Mouse (Mus musculus) testis, adult 2 months (tissue): ENCODE data around the gene Armt1. TPM values are rescaled to one million over a fixed set of nuclear protein-coding genes. Genes with fewer than 3 reads are reported as not detected.

Source experiments
- H3K27ac ChIP-seq: fragments of 200-500 bp; 2 replicates; pipeline ENCODE4 v1.5.1; 2012; ENCODE audit warnings: low read depth, low read length; ENCODE audit not compliant: control insufficient read depth, insufficient read depth
- H3K27me3 ChIP-seq: fragments of 200-500 bp; 2 replicates; pipeline ENCODE4 v1.6.1; 2012; ENCODE audit warnings: mild to moderate bottlenecking, low read length, moderate library complexity; ENCODE audit not compliant: control insufficient read depth, insufficient read depth
- H3K36me3 ChIP-seq: fragments of 200-500 bp; 2 replicates; pipeline ENCODE4 v1.6.1; 2012; ENCODE audit warnings: mild to moderate bottlenecking, low read length; ENCODE audit not compliant: control insufficient read depth, insufficient read depth
- H3K4me1 ChIP-seq: fragments of 200-500 bp; 2 replicates; pipeline ENCODE4 v1.6.1; 2012; ENCODE audit warnings: low read length; ENCODE audit not compliant: control insufficient read depth, insufficient read depth
- H3K4me3 ChIP-seq: fragments of 200-500 bp; 2 replicates; pipeline ENCODE4 v1.5.1; 2012; ENCODE audit warnings: low read depth, mild to moderate bottlenecking, low read length, moderate library complexity, mixed read lengths; ENCODE audit not compliant: control insufficient read depth
- CTCF ChIP-seq: fragments of 200-500 bp; IDR thresholded peaks from 2 replicates; pipeline ENCODE4 v1.5.1; 2012; ENCODE audit warnings: low read depth, mild to moderate bottlenecking, inconsistent platforms, low read length, moderate library complexity; ENCODE audit not compliant: control insufficient read depth, insufficient read depth, insufficient replicate concordance
- POLR2A ChIP-seq: fragments of 200-500 bp; IDR thresholded peaks from 2 replicates; pipeline ENCODE4 v1.6.1; 2012; ENCODE audit warnings: low read depth, mild to moderate bottlenecking, inconsistent platforms, low read length, moderate library complexity; ENCODE audit not compliant: control insufficient read depth
- polyA plus RNA-seq: library from polyadenylated mRNA; depleted of rRNA; stranded (reverse); fragments of >200 nt; gene quantifications from 2 replicates; pipeline ENCODE4 v1.2.3, GENCODE M21; 2012

The Armt1 gene
- polyA plus RNA-seq, 1 experiment: 58.6 TPM

DNA sequence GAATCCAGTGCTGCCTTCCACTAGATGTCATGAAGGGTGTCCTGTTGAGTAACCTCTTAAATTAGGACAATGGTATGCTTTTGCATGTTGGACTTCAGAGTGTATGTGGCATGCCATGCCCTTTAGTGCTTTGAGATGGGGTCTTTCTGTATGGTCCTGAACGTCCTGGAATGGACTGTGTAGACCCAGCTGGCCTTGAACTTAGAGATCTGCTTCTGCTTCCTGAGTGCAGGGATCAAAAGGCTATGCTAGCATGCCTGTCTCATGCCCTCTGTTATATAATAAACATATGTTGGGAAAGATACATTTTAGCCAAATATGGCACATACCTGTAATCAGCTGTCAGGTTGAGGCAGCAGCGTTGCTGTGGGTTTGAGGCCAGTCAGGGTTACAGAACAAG is 41.7 kb upstream of the Armt1 start:
- H3K4me3 ChIP-seq: no peak overlapping the region
- no peak overlapping the region for H3K27ac ChIP-seq
- H3K4me1 ChIP-seq: peaks cover 11% of the 10 kb centered on the region
- H3K27me3 ChIP-seq: no peaks in the 10 kb centered on the region
- no peak for TF ChIP-seq POLR2A
- TF ChIP-seq CTCF: no peak
- H3K36me3 ChIP-seq: no peaks in the 10 kb centered on the region

DNA sequence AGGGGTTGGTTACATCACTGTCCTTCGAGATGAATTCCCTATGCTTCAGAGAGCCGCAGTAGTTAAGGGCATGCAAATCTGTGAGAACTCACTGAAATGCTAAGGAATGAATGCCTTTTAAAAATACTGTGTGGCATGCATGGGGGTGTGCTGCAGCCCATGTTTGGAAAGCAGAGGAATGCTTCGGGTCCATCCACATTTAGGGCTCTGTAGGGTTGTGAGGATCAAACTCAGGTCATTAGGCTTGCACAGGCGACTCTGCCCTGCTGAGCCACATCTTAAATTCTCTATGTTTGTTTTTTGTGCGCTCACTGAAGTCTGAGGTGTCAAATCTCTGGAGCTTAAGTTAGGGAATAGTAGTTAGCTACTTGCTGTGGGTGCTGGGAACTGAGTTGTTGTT is 41.2 kb upstream of the Armt1 start:
- Histone ChIP-seq H3K4me3 (no peak overlapping the region), H3K36me3 (no peaks in the 10 kb centered on the region), H3K27me3 (no peaks in the 10 kb centered on the region), H3K27ac (no peak overlapping the region), H3K4me1 (peaks cover 11% of the 10 kb centered on the region)
- no peak for TF ChIP-seq POLR2A
- no peak for TF ChIP-seq CTCF

DNA sequence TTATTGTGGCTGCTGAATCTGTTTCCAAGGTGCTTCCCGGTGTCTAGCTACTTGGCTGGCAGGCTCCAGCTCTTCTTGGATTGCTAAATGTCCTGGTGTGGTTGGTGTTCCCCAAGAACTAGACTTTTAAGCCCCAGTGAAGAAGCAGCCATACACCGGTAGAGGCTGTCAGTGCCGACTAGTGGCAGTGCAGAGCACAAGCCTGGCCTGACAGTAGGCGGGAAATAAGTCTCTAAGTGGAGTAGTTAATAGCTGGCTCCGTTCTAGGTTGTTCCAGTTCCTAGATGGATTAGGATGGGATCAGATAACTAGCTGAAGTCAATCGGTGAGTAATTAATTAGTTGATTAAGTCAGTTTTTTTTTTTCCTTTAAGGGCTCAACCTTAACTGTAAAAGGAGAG is 40.4 kb upstream of the Armt1 start:
- Histone ChIP-seq H3K4me3 (no peak overlapping the region), H3K36me3 (no peaks in the 10 kb centered on the region)

DNA sequence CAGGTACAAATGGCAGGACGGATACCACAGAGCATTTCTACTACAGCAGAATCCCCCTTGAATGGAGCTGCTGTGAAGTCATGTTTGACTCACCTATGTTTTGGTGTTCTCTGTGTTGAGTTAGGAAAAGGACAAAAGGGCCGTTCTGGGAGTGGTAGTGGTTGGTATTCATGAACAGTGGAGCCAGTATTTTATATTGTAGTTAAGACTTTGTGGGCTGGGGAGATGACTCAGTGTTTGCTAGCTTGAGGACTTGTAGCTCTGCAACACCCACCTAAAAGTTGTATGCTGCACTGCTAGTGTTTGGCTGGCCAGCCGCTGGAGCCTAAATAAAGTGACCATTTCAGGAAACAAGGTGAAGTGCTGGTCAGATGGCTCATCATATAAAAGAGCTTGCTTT is 36.9 kb upstream of the Armt1 start:
- no peaks in the 10 kb centered on the region for H3K36me3 ChIP-seq
- H3K4me1 ChIP-seq: no peaks in the 10 kb centered on the region; the same call in 1 of the 2 replicates
- H3K4me3 ChIP-seq: no peak overlapping the region
- TF ChIP-seq CTCF (no peak), POLR2A (no peak)
- H3K27me3 ChIP-seq: no peaks in the 10 kb centered on the region
- no peak overlapping the region for H3K27ac ChIP-seq

More for the DNA sequence above, 40.4 kb upstream of the Armt1 start:
- TF ChIP-seq POLR2A: no peak
- peak; percentile 35; the same call in 1 of the 2 replicates for TF ChIP-seq CTCF
- no peak overlapping the region; the same call in 1 of the 2 replicates for H3K27ac ChIP-seq
- no peaks in the 10 kb centered on the region for H3K27me3 ChIP-seq
- peaks cover 8% of the 10 kb centered on the region for H3K4me1 ChIP-seq

DNA sequence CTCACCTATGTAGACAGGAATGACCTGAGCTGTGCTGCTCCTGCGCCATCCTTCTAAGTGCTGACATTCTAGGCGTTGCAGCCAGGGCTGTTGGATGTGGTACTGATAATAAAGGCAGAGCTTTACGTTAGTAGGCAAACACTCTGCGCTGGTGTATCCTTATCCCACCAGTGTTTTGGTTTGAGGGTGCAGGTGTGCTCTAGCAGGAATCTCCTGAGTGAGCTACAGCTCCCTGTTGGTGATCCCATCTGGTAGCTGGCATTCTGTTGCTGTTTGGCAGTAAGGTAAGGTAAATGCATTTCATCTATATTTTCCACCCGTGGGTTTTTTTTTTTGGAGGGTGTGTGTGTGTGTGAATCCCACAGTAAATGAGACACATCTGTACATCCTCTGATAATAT is 34.2 kb upstream of the Armt1 start:
- Histone ChIP-seq H3K36me3 (no peaks in the 10 kb centered on the region), H3K27me3 (no peaks in the 10 kb centered on the region), H3K4me1 (no peaks in the 10 kb centered on the region), H3K27ac (no peak overlapping the region), H3K4me3 (no peak overlapping the region)
- TF ChIP-seq POLR2A (no peak), CTCF (no peak)

DNA sequence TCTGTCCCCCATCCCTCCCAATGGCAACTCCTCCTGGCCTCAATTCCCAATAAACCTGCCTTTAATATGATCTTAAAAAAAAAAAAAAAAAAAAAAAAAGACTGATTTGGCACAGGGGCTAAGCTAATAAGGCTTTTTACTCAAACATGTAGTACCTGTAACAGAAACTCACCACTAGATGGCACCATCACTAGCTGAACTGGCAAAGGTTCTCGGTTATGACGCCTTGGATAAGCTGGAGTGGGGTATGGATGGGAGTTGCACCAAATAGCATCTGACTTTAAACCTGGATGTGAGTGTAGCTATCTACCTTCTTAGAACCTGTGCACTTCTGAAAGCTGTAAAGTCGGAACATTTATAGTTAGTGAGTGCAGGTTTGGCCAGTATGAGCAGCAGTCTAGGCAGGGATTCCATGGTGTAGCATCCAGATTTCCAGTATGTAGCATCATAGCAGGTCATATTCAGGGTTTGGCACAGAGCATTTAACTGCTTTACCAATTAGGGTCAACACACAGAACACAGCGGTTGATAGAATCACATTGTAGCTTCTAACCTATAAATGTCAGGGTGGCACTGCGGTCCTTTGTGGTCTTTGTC is 27.3 kb upstream of the Armt1 start:
- Histone ChIP-seq H3K36me3 (no peaks in the 10 kb centered on the region), H3K4me3 (no peak overlapping the region), H3K27ac (no peak overlapping the region), H3K27me3 (no peaks in the 10 kb centered on the region), H3K4me1 (no peaks in the 10 kb centered on the region)
- TF ChIP-seq CTCF: no peak
- TF ChIP-seq POLR2A: no peak

DNA sequence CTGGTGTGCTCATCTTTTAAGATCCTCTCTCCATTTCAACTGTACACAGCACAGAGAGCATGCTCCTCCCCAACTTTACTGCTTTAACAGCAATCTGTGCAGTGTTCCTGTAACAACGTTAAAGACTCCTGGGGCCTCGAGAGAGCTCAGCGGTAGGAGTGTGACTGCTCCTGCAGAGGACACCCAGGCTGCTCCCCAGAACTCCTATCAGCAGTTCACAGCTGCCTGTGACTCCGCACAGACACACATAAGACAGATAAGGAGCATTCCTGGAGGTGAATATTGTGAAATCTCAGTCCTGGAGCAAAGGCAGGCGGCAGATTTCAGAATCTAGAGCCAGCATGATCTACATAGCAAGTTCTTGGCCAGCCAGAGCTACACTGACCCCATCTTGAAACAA is 26.8 kb upstream of the Armt1 start:
- no peak overlapping the region for H3K27ac ChIP-seq
- no peak overlapping the region for H3K4me3 ChIP-seq
- no peaks in the 10 kb centered on the region for H3K27me3 ChIP-seq
- no peaks in the 10 kb centered on the region for H3K36me3 ChIP-seq
- no peaks in the 10 kb centered on the region for H3K4me1 ChIP-seq
- TF ChIP-seq POLR2A: no peak
- no peak for TF ChIP-seq CTCF
